Mouse (Mus musculus): ENCODE results near the gene Ankmy2. TPM values are rescaled to one million over a fixed set of nuclear protein-coding genes. Genes with fewer than 3 reads are reported as not detected.

Ankmy2 gene
- polyA plus RNA-seq, 1 experiment from 2014 or later = 21.4 TPM

DNA sequence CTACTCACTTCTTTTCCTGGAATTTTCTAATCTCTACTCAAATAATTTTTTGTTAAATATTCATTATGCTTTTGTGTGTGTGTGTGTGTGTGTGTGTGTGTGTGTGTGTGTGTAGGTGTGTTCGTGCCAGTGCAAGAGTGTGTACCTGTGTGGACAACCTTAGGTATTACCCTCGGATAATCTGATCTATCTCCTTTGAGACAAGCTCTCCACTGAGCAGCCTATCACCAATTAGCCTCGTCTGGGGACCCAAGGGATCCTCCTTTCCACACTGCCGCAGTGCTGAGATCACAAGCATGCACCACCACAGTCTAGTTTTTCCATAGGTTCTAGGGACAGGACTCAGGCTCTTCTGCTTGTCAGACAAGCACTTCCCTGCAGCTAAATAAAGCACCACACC is 59.3 kb downstream of the Ankmy2 start:
- H3K36me3 ChIP-seq (ENCODE audit: insufficient read depth, low read length) = no peaks in the 10 kb centered on the region
- H3K27ac ChIP-seq (ENCODE audit: low read length) = no peak overlapping the region
- no peak for TF ChIP-seq EP300 (IDR thresholded peaks at IDR 0.05)
- TF ChIP-seq CTCF (IDR thresholded peaks at IDR 0.05) = no peak
- no peaks in the 10 kb centered on the region for H3K27me3 ChIP-seq (replicated peaks; ENCODE audit: insufficient read depth, low read length)
- DNase-seq (ENCODE audit: low spot score) (no peak), ATAC-seq (no peak)
- H3K4me3 ChIP-seq (ENCODE audit: low read depth, low read length) = peak overlapping the region; percentile 40; the same call in 1 of the 2 replicates
- no peaks in the 10 kb centered on the region for H3K4me1 ChIP-seq (ENCODE audit: insufficient read depth, low read depth, low read length)
- peak overlapping the region; percentile 52 for H3K4me2 ChIP-seq (replicated peaks; ENCODE audit: low read depth, low read length)
- no peaks in the 10 kb centered on the region for H3K9me3 ChIP-seq (ENCODE audit: low read length)
- no peak overlapping the region for H3K9ac ChIP-seq (replicated peaks; ENCODE audit: low read depth)
- 53% methylated on average over 4 of the region's 4 CpGs for WGBS

DNA sequence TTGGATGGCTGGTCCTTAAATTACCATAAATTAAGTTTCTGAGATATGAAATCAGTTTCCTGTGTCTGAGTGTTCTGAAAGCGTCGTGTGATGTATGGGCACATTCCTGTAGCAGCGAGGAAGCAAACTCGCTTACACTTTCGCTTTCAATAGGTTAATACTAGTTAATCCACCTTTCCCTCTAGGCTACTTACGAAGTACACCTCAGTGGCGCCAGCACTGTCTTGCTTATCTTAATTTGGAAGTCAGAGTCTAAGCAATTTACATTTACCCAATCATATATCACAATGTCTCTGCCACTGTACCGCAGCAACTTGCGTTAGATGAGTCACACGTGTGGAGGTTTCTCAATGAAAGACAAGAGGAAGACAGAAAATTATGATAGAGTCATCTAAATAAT is 60.0 kb downstream of the Ankmy2 start:
- H3K27me3 ChIP-seq (replicated peaks; ENCODE audit: insufficient read depth, low read length) = no peaks in the 10 kb centered on the region
- H3K27ac ChIP-seq (ENCODE audit: low read length) = no peak overlapping the region
- H3K4me1 ChIP-seq (ENCODE audit: insufficient read depth, low read depth, low read length) = no peaks in the 10 kb centered on the region
- peak overlapping the region; percentile 52 for H3K4me2 ChIP-seq (replicated peaks; ENCODE audit: low read depth, low read length)
- no peak for ATAC-seq
- H3K9me3 ChIP-seq (ENCODE audit: low read length) = no peaks in the 10 kb centered on the region
- no peak overlapping the region for H3K9ac ChIP-seq (replicated peaks; ENCODE audit: low read depth)
- peak overlapping the region; percentile 40; the same call in 1 of the 2 replicates for H3K4me3 ChIP-seq (ENCODE audit: low read depth, low read length)
- H3K36me3 ChIP-seq (ENCODE audit: insufficient read depth, low read length) = no peaks in the 10 kb centered on the region
- 33% methylated on average over 10 of the region's 10 CpGs for WGBS
- no peak for TF ChIP-seq CTCF (IDR thresholded peaks at IDR 0.05)
- no peak for TF ChIP-seq EP300 (IDR thresholded peaks at IDR 0.05)
- no peak for DNase-seq (ENCODE audit: low spot score)

DNA sequence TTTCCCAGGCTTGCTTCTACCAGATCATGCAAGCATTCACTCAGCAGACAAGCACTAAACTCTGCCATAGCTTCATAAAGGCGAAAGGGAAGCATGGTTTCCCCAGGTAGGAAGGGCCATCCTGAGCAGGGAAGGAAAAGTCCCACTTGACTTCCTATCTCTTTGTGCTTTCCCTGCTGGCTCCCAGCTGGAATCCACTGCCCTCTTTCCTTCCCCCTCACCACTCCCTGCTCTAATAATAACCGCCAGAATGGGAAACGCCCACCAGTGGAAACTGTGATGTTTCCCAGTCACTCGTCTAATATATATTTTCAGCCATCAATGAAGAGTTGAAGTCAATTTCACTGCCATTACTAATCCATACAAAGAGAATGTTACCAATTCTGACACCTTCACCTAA is 67.5 kb downstream of the Ankmy2 start:
- H3K9ac ChIP-seq (replicated peaks; ENCODE audit: low read depth) = no peak overlapping the region
- H3K4me2 ChIP-seq (replicated peaks; ENCODE audit: low read depth, low read length) = no peak overlapping the region
- DNase-seq (ENCODE audit: low spot score) (no peak), ATAC-seq (no peak)
- WGBS = 39% methylated on average over 4 of the region's 4 CpGs
- H3K27ac ChIP-seq (ENCODE audit: low read length) = no peak overlapping the region
- no peak overlapping the region for H3K4me3 ChIP-seq (ENCODE audit: low read depth, low read length)
- no peaks in the 10 kb centered on the region for H3K36me3 ChIP-seq (ENCODE audit: insufficient read depth, low read length)
- H3K27me3 ChIP-seq (replicated peaks; ENCODE audit: insufficient read depth, low read length) = no peaks in the 10 kb centered on the region
- H3K4me1 ChIP-seq (ENCODE audit: insufficient read depth, low read depth, low read length) = no peaks in the 10 kb centered on the region
- TF ChIP-seq EP300 (IDR thresholded peaks at IDR 0.05) (no peak), CTCF (IDR thresholded peaks at IDR 0.05) (no peak)
- H3K9me3 ChIP-seq (ENCODE audit: low read length) = no peaks in the 10 kb centered on the region

DNA sequence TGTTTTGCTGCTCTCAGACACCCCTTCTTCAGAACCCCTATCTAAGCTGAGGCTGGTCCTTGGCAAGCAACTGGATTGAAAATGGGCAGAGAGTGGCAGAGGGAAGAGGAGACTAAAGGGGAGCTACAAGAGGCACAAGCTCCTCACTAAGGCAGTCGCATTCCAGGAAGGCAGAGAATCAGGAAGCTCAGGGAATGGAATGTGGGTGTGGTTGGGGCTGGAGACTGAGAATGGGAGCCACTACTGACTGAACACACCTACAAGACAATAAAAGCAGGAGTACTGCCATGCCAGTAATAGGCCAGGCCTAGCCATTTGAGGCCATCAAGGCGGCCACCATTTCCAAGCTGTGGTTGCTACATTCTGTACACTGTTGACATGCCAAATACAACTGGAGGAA is 74.5 kb downstream of the Ankmy2 start:
- WGBS = 59% methylated on average over 2 of the region's 2 CpGs
- H3K4me3 ChIP-seq (ENCODE audit: low read depth, low read length) = no peak overlapping the region
- no peak for ATAC-seq

DNA sequence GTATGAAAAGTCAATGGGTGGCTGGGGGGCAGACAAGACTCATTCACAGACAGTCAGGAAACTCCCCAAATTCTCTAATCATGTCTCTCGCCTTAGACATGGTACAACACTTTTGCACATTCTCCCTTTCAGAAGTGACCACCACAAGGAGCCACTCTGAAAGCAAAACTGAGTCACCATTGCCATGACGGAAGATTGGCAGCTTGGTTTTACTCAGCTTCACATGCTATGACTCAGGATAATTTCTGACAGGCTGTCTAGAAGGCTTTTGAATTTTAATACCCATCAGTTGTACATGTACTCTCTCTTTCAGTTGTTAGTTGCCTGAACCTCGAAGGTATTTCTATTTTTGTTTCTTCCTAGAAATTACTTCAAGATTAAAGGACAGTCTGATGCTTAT is 84.3 kb downstream of the Ankmy2 start:
- no peaks in the 10 kb centered on the region for H3K4me1 ChIP-seq (ENCODE audit: insufficient read depth, low read depth, low read length)
- H3K4me2 ChIP-seq (replicated peaks; ENCODE audit: low read depth, low read length) = no peak overlapping the region
- no peak overlapping the region for H3K4me3 ChIP-seq (ENCODE audit: low read depth, low read length)
- H3K27ac ChIP-seq (ENCODE audit: low read length) = no peak overlapping the region
- H3K27me3 ChIP-seq (replicated peaks; ENCODE audit: insufficient read depth, low read length) = no peaks in the 10 kb centered on the region
- H3K36me3 ChIP-seq (ENCODE audit: insufficient read depth, low read length) = no peaks in the 10 kb centered on the region
- no peaks in the 10 kb centered on the region for H3K9me3 ChIP-seq (ENCODE audit: low read length)
- no peak for ATAC-seq
- no peak overlapping the region for H3K9ac ChIP-seq (replicated peaks; ENCODE audit: low read depth)
- no peak for DNase-seq (ENCODE audit: low spot score)
- WGBS = 82% methylated on average over 3 of the region's 3 CpGs
- TF ChIP-seq CTCF (IDR thresholded peaks at IDR 0.05) (no peak), EP300 (IDR thresholded peaks at IDR 0.05) (no peak)

More for the DNA sequence above, 74.5 kb downstream of the Ankmy2 start:
- Histone ChIP-seq H3K27me3 (replicated peaks; ENCODE audit: insufficient read depth, low read length) (no peaks in the 10 kb centered on the region), H3K9ac (replicated peaks; ENCODE audit: low read depth) (no peak overlapping the region), H3K4me2 (replicated peaks; ENCODE audit: low read depth, low read length) (no peak overlapping the region), H3K27ac (ENCODE audit: low read length) (no peak overlapping the region), H3K4me1 (ENCODE audit: insufficient read depth, low read depth, low read length) (no peaks in the 10 kb centered on the region), H3K36me3 (ENCODE audit: insufficient read depth, low read length) (no peaks in the 10 kb centered on the region), H3K9me3 (ENCODE audit: low read length) (no peaks in the 10 kb centered on the region)
- TF ChIP-seq CTCF (IDR thresholded peaks at IDR 0.05) (no peak), EP300 (IDR thresholded peaks at IDR 0.05) (no peak)
- DNase-seq (ENCODE audit: low spot score) = no peak

Other genes starting within 250 kb of the Ankmy2 start
- gene Agr3, start 231.5 kb upstream of the Ankmy2 start, polyA plus RNA-seq (2015; fragmentation: Nextera tagmentation; extraction: Ambion mirVana) = 5.7 and 6.9 TPM in 2 replicates
- gene Agr2, start 164.2 kb upstream of the Ankmy2 start, polyA plus RNA-seq (2015; fragmentation: Nextera tagmentation; extraction: Ambion mirVana) = 5.8 and 7.0 TPM in 2 replicates
- 255 and 302 TPM in 2 replicates for gene Tspan13, start 114.6 kb upstream of the Ankmy2 start, polyA plus RNA-seq (2015; fragmentation: Nextera tagmentation; extraction: Ambion mirVana)
- gene Bzw2, start 966 bp downstream of the Ankmy2 start, polyA plus RNA-seq (2015; fragmentation: Nextera tagmentation; extraction: Ambion mirVana) = 43.4 and 44.2 TPM in 2 replicates
- gene Lrrc72, start 96.3 kb downstream of the Ankmy2 start, polyA plus RNA-seq (2015; fragmentation: Nextera tagmentation; extraction: Ambion mirVana) = not detected in 2 replicates
- gene Sostdc1, start 157.0 kb downstream of the Ankmy2 start, polyA plus RNA-seq (2015; fragmentation: Nextera tagmentation; extraction: Ambion mirVana) = 0.23 and 0.83 TPM in 2 replicates
- gene Ispd, start 224.3 kb downstream of the Ankmy2 start, polyA plus RNA-seq (2015; fragmentation: Nextera tagmentation; extraction: Ambion mirVana) = 7.4 and 9.7 TPM in 2 replicates
- gene D630036H23Rik, start 225.1 kb downstream of the Ankmy2 start, polyA plus RNA-seq (2015; fragmentation: Nextera tagmentation; extraction: Ambion mirVana) = 3.6 and 3.8 TPM in 2 replicates

All from lung, postnatal 0 days (tissue).